Mouse (Mus musculus): ENCODE data around the gene Atxn7l3. TPM values are rescaled to one million over a fixed set of nuclear protein-coding genes. Genes with fewer than 3 reads are reported as not detected.

The Atxn7l3 gene
- polyA plus RNA-seq, 1 experiment from 2014 or later, result 22.1 TPM

- Histone ChIP-seq H3K9ac (ENCODE audit: low read length) (peak overlapping the region; percentile 46), H3K4me1 (ENCODE audit: control insufficient read depth, insufficient read depth, low read length) (peaks cover 17% of the 10 kb centered on the region), H3K4me3 (ENCODE audit: low read depth, low read length) (peak overlapping the region; percentile 33), H3K36me3 (ENCODE audit: control insufficient read depth, insufficient read depth, low read length) (peaks cover 29% of the 10 kb centered on the region), H3K4me2 (ENCODE audit: low read depth, severe bottlenecking) (peak overlapping the region; percentile 65), H3K27ac (replicated peaks; ENCODE audit: low read depth, low read length) (0 out of 2 replicates have a peak overlapping the region, but pooled peaks have one; percentile 37), H3K27me3 (ENCODE audit: control insufficient read depth, insufficient read depth, low read length) (no peaks in the 10 kb centered on the region), H3K9me3 (ENCODE audit: control insufficient read depth, low read length) (no peaks in the 10 kb centered on the region)
- peak; percentile 82 for ATAC-seq (ENCODE audit: insufficient number of reproducible peaks, low FRiP score, low TSS enrichment, low read depth)
- 1% methylated on average over 27 of the region's 27 CpGs for WGBS
- peak; percentile 99 for DNase-seq (ENCODE audit: low spot score)
Measured at GRCm38 (mm10) chr11:102308979-102309378, 12.5 kb upstream of the Atxn7l3 start.

DNA sequence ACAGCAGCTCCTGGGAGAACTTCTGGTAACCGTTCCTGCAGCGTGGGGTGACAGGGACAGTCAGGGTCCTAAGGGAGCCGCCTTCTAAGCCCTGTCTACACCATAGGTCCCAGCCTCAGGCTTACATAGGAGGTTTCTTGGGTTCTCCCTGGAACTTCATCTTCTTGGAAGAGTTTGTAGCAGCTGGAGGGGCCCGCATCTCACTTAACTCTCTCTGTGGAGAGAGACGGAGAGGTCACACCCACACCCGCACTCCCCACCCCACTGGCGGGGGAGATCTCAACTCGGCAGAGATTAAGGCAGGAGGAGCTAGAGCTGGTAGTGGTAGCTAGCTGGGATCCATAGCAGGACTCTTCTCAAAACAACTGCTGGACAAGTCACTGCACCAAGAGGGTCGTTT lies 11.7 kb upstream of the Atxn7l3 start:
- Histone ChIP-seq H3K4me1 (ENCODE audit: control insufficient read depth, insufficient read depth, low read length) (peaks cover 17% of the 10 kb centered on the region), H3K27ac (replicated peaks; ENCODE audit: low read depth, low read length) (no peak overlapping the region), H3K36me3 (ENCODE audit: control insufficient read depth, insufficient read depth, low read length) (peaks cover 21% of the 10 kb centered on the region), H3K9ac (ENCODE audit: low read length) (no peak overlapping the region), H3K4me2 (ENCODE audit: low read depth, severe bottlenecking) (no peak overlapping the region), H3K27me3 (ENCODE audit: control insufficient read depth, insufficient read depth, low read length) (no peaks in the 10 kb centered on the region), H3K9me3 (ENCODE audit: control insufficient read depth, low read length) (no peaks in the 10 kb centered on the region), H3K4me3 (ENCODE audit: low read depth, low read length) (no peak overlapping the region)
- DNase-seq (ENCODE audit: low spot score), result no peak
- ATAC-seq (ENCODE audit: insufficient number of reproducible peaks, low FRiP score, low TSS enrichment, low read depth), result no peak
- WGBS, result 86% methylated on average over 9 of the region's 9 CpGs

GRCm38 (mm10) chr11:102305359-102305758 lies 8.9 kb upstream of the Atxn7l3 start:
- Histone ChIP-seq H3K4me2 (ENCODE audit: low read depth, severe bottlenecking) (no peak overlapping the region), H3K9me3 (ENCODE audit: control insufficient read depth, low read length) (no peaks in the 10 kb centered on the region), H3K27ac (replicated peaks; ENCODE audit: low read depth, low read length) (no peak overlapping the region; the same call in 1 of the 2 replicates), H3K27me3 (ENCODE audit: control insufficient read depth, insufficient read depth, low read length) (no peaks in the 10 kb centered on the region), H3K9ac (ENCODE audit: low read length) (no peak overlapping the region), H3K4me1 (ENCODE audit: control insufficient read depth, insufficient read depth, low read length) (peaks cover 12% of the 10 kb centered on the region), H3K4me3 (ENCODE audit: low read depth, low read length) (no peak overlapping the region), H3K36me3 (ENCODE audit: control insufficient read depth, insufficient read depth, low read length) (peaks cover 17% of the 10 kb centered on the region; the same call in 1 of the 2 replicates)
- WGBS, result 62% methylated on average over 3 of the region's 3 CpGs
- no peak for DNase-seq (ENCODE audit: low spot score)
- no peak for ATAC-seq (ENCODE audit: insufficient number of reproducible peaks, low FRiP score, low TSS enrichment, low read depth)

DNA sequence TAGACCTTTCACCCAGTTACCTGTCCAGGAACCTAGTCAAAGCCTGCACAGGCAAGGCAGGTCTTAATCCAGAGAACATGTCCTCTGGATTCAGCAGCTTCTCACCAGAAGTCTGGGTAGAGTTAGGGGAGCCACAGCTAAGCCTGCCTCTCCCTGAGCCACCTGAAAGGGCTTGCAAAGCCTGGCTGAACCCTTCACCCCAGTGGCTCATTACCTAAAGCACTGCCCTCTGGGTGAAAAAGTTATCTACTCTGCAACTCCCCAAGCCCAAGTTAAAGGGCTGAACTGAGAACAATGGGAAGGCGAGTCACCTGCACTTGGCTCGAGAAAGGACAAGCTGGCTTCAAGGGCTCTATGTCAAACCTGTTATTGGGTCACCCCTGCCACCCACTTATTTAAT lies 7.7 kb upstream of the Atxn7l3 start:
- DNase-seq (ENCODE audit: low spot score), result peak; percentile 20
- H3K4me2 ChIP-seq (ENCODE audit: low read depth, severe bottlenecking), result no peak overlapping the region
- H3K4me1 ChIP-seq (ENCODE audit: control insufficient read depth, insufficient read depth, low read length), result peaks cover 4% of the 10 kb centered on the region
- 60% methylated on average over 2 of the region's 2 CpGs for WGBS
- no peaks in the 10 kb centered on the region for H3K9me3 ChIP-seq (ENCODE audit: control insufficient read depth, low read length)
- no peak for ATAC-seq (ENCODE audit: insufficient number of reproducible peaks, low FRiP score, low TSS enrichment, low read depth)
- H3K27me3 ChIP-seq (ENCODE audit: control insufficient read depth, insufficient read depth, low read length), result no peaks in the 10 kb centered on the region
- peaks cover 17% of the 10 kb centered on the region; the same call in 1 of the 2 replicates for H3K36me3 ChIP-seq (ENCODE audit: control insufficient read depth, insufficient read depth, low read length)
- H3K9ac ChIP-seq (ENCODE audit: low read length), result no peak overlapping the region
- no peak overlapping the region for H3K27ac ChIP-seq (replicated peaks; ENCODE audit: low read depth, low read length)
- H3K4me3 ChIP-seq (ENCODE audit: low read depth, low read length), result no peak overlapping the region

GRCm38 (mm10) chr11:102299839-102300238 lies 3.4 kb upstream of the Atxn7l3 start:
- H3K36me3 ChIP-seq (ENCODE audit: control insufficient read depth, insufficient read depth, low read length), result no peaks in the 10 kb centered on the region
- no peak overlapping the region for H3K9ac ChIP-seq (ENCODE audit: low read length)
- H3K27me3 ChIP-seq (ENCODE audit: control insufficient read depth, insufficient read depth, low read length), result no peaks in the 10 kb centered on the region
- peak; percentile 83 for DNase-seq (ENCODE audit: low spot score)
- H3K9me3 ChIP-seq (ENCODE audit: control insufficient read depth, low read length), result no peaks in the 10 kb centered on the region
- no peak overlapping the region for H3K27ac ChIP-seq (replicated peaks; ENCODE audit: low read depth, low read length)
- peaks cover 5% of the 10 kb centered on the region for H3K4me1 ChIP-seq (ENCODE audit: control insufficient read depth, insufficient read depth, low read length)
- WGBS, result 38% methylated on average over 1 of the region's 1 CpGs
- no peak overlapping the region for H3K4me2 ChIP-seq (ENCODE audit: low read depth, severe bottlenecking)
- no peak overlapping the region for H3K4me3 ChIP-seq (ENCODE audit: low read depth, low read length)
- no peak for ATAC-seq (ENCODE audit: insufficient number of reproducible peaks, low FRiP score, low TSS enrichment, low read depth)

DNA sequence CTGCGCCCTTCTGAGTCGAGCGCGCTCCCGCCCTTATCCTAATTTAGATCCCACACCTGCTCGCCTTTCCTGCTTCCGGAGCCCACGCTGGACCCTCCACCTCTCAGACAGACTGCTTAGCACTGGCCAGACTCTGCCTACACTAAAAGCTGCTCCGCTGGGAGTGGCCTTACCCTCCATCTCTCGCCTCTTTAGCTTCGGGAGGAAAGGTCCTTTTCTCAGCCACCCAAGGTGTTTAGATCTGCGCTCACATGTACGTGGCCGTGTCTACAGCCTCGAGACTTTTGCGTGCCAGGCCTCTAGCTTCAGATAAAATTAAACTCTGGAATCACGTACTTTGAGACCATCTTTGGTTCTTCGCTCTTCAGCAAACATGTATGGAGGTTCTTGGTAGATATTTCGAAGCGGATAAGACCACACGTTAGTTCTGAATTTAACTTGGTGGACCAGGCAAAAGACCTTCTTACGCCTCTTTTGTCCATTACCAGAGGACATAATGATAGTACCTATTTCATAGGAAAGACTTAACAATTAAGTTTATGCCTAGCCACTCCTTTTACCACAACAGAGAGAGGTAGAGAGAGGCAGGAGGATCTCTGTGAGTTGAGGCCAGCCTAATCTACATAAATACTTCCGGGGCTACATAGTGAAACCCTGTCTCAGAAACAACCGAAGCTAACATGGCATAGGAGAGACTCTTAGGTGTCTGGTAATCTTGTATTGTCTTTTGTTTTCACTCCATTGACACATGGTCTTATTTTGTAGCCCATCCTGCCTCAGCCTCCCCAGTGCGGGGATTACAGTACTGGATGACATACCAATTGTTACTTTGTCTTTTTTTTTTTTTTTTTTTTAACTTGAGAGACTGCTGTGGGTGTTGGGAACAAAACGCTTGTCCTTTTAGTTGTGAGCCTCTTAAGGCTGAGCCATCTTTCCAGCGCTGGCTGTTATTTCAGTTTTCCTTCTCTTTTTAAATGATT lies 1.4 kb upstream of the Atxn7l3 start:
- H3K9me3 ChIP-seq (ENCODE audit: control insufficient read depth, low read length), result no peaks in the 10 kb centered on the region
- H3K4me1 ChIP-seq (ENCODE audit: control insufficient read depth, insufficient read depth, low read length), result peaks cover 7% of the 10 kb centered on the region
- ATAC-seq (ENCODE audit: insufficient number of reproducible peaks, low FRiP score, low TSS enrichment, low read depth), result peak; percentile 55
- 26% methylated on average over 27 of the region's 27 CpGs for WGBS
- peak overlapping the region; percentile 56 for H3K9ac ChIP-seq (ENCODE audit: low read length)
- peaks cover 7% of the 10 kb centered on the region for H3K36me3 ChIP-seq (ENCODE audit: control insufficient read depth, insufficient read depth, low read length)
- H3K4me2 ChIP-seq (ENCODE audit: low read depth, severe bottlenecking), result peak overlapping the region; percentile 67
- H3K27me3 ChIP-seq (ENCODE audit: control insufficient read depth, insufficient read depth, low read length), result no peaks in the 10 kb centered on the region
- H3K4me3 ChIP-seq (ENCODE audit: low read depth, low read length), result peak overlapping the region; percentile 90
- H3K27ac ChIP-seq (replicated peaks; ENCODE audit: low read depth, low read length), result peak overlapping the region; percentile 99
- DNase-seq (ENCODE audit: low spot score), result no peak

DNA sequence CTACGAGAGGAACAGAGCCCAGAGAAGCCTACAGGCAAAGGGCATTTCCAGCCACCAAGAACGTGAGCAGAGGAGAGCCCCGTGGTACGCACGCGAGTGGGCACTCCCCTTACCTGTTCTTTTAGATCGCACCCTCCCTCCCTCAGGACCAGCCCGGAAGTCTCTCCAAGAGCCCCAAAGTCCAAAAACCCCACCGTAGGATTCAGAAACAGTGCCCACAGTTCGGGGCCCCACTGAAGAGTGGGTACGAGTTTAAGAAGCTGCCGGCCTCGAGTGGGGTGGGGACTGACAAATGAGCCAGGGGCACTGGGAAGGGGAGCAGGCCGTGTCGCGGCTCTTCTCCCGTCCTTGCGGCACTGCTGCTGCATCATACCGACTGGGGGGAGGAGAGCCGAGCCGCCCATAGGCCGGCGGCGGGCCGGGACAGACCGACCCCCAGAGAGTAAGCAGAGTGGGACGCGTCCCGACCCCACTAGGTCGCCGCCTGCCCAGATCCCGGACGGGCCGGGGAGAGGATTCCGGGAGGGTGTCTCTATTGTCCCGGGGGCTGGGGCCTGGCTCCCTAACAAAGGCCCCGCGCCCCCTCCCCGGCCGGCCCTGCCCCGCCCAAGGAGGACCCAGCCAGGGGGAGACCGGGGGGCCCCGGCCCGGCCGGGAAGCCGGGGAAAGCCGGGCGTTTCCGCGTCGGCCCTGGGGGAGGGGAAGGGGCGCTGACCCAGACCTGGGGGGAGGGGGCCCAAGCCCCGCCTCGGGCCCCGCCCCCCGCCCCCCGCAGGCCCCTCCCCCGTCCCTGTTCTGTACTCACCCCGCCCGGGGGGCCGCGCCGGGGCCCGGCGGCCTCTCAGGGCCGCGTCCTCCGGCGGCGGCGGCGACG lies 596 bp downstream of the Atxn7l3 start:
- H3K9me3 ChIP-seq (ENCODE audit: control insufficient read depth, low read length), result no peaks in the 10 kb centered on the region
- peak; percentile 13; the same call in 1 of the 2 replicates for ATAC-seq (ENCODE audit: insufficient number of reproducible peaks, low FRiP score, low TSS enrichment, low read depth)
- WGBS, result under 1% methylated on average over 42 of the region's 73 CpGs

More for the DNA sequence above, 596 bp downstream of the Atxn7l3 start:
- Histone ChIP-seq H3K4me2 (ENCODE audit: low read depth, severe bottlenecking) (peak overlapping the region; percentile 79), H3K4me3 (ENCODE audit: low read depth, low read length) (peak overlapping the region; percentile 90), H3K27ac (replicated peaks; ENCODE audit: low read depth, low read length) (peak overlapping the region; percentile 99), H3K9ac (ENCODE audit: low read length) (peak overlapping the region; percentile 89), H3K36me3 (ENCODE audit: control insufficient read depth, insufficient read depth, low read length) (peaks cover 24% of the 10 kb centered on the region), H3K27me3 (ENCODE audit: control insufficient read depth, insufficient read depth, low read length) (no peaks in the 10 kb centered on the region), H3K4me1 (ENCODE audit: control insufficient read depth, insufficient read depth, low read length) (peaks cover 7% of the 10 kb centered on the region)
- peak; percentile 81 for DNase-seq (ENCODE audit: low spot score)
